Mouse (Mus musculus): ENCODE results near the gene Cd3g.
A peak's percentile ranks its signal among the peaks of the same experiment; 100 is the strongest.

Gene Cd3g

DNA sequence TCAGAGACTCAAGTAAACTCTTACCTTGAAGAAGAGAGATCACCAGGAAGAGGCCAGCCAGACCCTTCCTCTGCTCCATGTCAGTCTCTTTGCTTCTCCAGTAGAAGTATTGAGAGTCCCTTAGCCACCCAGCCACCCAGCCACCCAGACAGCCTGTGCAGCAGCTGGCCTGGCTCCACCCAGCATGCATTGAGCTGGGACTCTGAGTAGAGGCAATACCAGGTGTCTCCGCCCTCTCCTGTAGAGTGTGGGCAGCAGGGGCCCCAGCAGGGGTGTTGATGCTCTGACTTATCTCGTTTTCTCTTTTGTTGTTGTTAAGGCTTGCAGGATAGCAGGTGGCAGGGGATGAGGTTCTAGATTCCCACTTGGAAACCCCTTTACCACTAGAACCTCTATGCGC is at the start of gene Cd3g:
Gene Cd3g, minus strand, starts transcription at position 190 of the 400 bp plus-strand sequence.
- DNase-seq (ENCODE audit: low spot score in 2 of 2) = no peak

- no peak for DNase-seq (ENCODE audit: low spot score in 2 of 2)
These were observed 47.1 kb upstream of the Cd3g start for GRCm38 (mm10) chr9:45027376-45027775.

DNA sequence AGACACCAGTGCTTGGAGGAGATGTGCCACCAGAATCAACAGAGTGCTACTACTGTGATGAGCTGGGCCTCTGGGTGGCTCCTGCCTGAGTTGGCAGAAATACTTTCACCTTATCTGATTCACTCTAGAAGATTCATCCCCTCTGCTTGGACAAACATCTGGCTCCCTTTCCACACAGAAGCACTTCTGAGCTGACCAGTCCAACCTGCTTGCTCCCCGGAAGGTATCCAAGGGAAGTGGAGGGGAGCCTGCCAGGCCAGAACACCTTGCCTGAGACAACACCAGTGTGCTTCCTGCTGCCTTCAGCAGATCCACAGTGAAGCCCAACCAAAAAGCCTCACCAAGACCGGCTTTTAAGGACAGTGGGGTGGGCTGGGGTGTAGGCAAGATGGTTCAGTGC is 44.0 kb upstream of the Cd3g start:
- DNase-seq (ENCODE audit: low spot score in 2 of 2) = no peak

DNA sequence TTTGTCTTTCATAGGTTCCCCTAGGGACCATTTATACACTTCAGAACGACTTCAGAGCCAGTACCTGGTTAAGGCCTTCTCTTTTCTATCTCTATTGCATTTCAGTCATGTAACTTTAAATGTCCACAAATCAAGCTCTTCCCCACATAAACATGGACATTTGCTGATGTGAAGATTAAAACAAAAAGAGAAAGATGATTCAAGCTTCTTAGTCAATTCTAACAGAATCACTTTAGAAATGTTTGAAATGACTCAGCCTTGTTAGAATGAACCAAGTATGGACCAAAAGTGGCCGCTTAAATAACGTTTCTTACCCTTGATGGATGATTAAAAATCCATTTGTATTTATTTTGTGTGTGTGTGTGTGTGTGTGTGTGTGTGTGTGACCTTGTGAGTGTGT is 43.4 kb upstream of the Cd3g start:
- DNase-seq (ENCODE audit: low spot score in 2 of 2) = no peak

- DNase-seq (ENCODE audit: low spot score in 2 of 2) = peak; percentile 41 to 66
These were observed 42.6 kb upstream of the Cd3g start for GRCm38 (mm10) chr9:45022800-45023199.

- peak; percentile 28 to 64 for DNase-seq (ENCODE audit: low spot score in 2 of 2)
These were observed 37.8 kb upstream of the Cd3g start for GRCm38 (mm10) chr9:45018031-45018430.

DNA sequence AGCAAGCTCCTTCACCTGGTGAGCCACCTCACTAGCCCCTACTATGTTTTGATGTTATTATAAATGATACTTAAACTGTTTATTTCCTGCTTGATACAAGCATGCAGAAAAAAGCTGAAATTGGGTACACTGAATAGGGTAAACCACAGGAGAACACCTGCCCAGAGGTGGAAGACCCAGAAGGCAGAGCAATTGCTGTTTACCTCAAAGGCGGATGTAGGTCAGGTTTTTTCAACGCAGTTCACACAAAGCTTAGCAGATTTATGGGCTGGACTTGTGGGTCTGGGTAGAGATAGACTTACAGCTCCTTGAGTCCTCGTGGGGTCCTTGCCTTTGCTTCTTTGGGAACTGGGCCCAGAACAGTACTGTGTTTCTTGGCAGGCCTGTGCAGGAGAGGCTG is 35.6 kb upstream of the Cd3g start:
- no peak for DNase-seq (ENCODE audit: low spot score in 2 of 2)

GRCm38 (mm10) chr9:45014879-45015278 is 34.6 kb upstream of the Cd3g start:
- DNase-seq (ENCODE audit: low spot score in 2 of 2) = no peak

- DNase-seq (ENCODE audit: low spot score in 2 of 2) = no peak
These were observed 31.1 kb upstream of the Cd3g start for GRCm38 (mm10) chr9:45011291-45011690.

GRCm38 (mm10) chr9:45010461-45010860 is 30.2 kb upstream of the Cd3g start:
- no peak for DNase-seq (ENCODE audit: low spot score in 2 of 2)

- DNase-seq (ENCODE audit: low spot score in 2 of 2) = no peak
These were observed 29.2 kb upstream of the Cd3g start, which contains the start of gene Cd3e for GRCm38 (mm10) chr9:45009180-45010078. Gene Cd3e, minus strand, starts transcription at chr9:45009627.

GRCm38 (mm10) chr9:45008342-45008741 is 28.1 kb upstream of the Cd3g start:
- no peak for DNase-seq (ENCODE audit: low spot score in 2 of 2)

- DNase-seq (ENCODE audit: low spot score in 2 of 2) = no peak
These were observed 27.2 kb upstream of the Cd3g start for GRCm38 (mm10) chr9:45007404-45007803.

DNA sequence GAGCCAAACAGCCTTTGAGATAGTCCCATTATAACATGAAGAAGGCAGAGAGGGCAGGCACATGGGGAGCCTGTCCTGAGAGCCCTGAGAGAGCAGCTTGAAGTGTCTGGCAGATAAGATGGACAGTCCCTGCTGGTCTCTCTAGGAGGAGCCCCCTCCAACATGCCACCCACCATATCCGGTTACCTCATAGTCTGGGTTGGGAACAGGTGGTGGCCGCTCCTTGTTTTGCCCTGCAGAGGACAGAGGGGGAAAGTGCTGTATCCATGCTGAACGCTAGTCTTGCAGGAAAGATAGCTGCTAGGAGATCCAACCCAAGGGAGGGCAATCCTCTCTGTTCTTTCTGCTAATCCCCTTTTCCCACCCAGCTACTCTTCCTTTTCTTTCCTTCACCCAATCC is 20.0 kb upstream of the Cd3g start:
- DNase-seq (ENCODE audit: low spot score in 2 of 2) = no peak

GRCm38 (mm10) chr9:44999776-45000175 is 19.5 kb upstream of the Cd3g start:
- DNase-seq (ENCODE audit: low spot score in 2 of 2) = no peak

- peak in 1 of 2 experiments; percentile 23 for DNase-seq (ENCODE audit: low spot score in 2 of 2)
These were observed 18.9 kb upstream of the Cd3g start for GRCm38 (mm10) chr9:44999171-44999570.

GRCm38 (mm10) chr9:44998138-44998537 is 17.9 kb upstream of the Cd3g start:
- DNase-seq (ENCODE audit: low spot score in 2 of 2) = no peak

DNA sequence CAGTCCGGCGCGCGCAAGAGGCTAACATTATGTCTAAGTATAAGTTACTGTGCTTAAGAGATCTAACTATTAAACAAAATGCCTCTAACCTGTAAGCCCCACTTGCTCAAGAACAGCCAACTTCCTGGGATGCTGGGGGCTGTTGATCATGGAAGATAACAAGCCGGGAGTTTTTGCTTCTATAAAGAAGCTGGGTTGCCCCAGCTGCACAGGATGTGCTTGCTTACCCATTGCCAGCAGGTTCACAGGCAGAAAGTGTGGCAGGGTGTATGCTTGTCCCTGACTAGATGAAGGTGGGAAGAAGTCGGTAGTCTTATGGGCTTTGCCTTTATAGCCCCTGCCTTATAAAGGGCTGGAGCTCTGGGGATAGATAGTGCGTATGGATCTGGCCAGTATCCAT is 16.4 kb upstream of the Cd3g start:
- DNase-seq (ENCODE audit: low spot score in 2 of 2) = no peak

DNA sequence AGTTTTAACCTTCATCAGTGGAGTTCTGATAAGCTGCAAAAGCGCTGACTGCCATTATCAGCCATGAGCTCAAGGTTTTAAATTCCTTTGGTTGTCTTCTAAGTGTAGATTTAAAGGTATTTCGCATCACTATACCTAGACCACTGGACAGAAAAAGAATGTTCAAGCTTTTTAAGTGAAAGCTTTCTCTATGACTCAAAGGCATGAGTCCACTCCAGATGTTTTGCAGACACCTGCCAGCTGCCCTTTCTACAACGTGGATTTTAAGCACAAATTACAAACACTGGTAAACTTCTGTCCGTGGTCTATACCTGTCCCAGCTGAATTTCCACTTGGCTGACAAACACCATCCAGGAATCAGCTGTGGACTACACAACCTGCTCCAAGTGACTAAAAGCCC is 14.7 kb upstream of the Cd3g start:
- no peak for DNase-seq (ENCODE audit: low spot score in 2 of 2)

- DNase-seq (ENCODE audit: low spot score in 2 of 2) = no peak
These were observed 13.0 kb upstream of the Cd3g start for GRCm38 (mm10) chr9:44993268-44993667.

DNA sequence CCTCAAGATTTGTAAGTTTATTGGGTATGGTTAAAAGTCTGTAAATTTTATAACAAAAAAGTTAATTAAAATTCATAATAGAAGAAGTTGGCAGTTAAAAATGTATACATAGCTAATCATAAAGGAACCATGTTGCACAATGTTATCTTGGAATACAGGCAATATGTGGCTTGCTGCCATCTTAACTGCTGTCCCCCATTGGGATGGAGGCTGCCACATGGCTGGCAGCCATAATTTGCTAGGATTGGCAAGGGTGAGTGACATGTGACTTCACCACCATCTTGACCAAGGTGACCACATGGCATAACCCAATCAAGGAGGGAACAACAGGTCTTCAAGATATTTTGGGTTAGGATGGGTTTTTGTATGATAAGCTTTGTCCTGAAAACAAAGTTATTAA is 12.0 kb upstream of the Cd3g start:
- no peak for DNase-seq (ENCODE audit: low spot score in 2 of 2)

- no peak for DNase-seq (ENCODE audit: low spot score in 2 of 2)
These were observed 11.6 kb upstream of the Cd3g start for GRCm38 (mm10) chr9:44991821-44992220.

DNA sequence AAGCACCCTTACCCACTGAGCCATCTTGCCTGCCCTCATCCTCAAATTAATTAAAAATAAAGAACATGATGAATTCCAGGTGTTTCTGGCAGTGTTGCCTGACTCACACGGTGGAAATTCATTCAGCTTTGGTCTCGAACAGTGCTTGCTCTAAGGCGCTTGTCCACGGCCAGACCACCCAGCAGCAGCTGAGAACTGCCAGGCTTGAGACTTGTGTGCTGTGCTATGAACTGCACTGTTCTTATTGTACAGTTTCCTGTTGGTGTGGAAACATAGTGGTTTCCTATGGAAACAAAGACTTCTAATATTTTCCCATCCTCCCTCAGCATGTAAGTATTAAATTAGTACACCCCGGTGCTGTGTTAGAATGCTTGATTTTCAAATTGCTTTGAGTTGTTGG is 6.7 kb upstream of the Cd3g start:
- DNase-seq (ENCODE audit: low spot score in 2 of 2) = no peak

Measured in right cerebral cortex, postnatal 10 days (tissue).